In the genomic region with DNA sequence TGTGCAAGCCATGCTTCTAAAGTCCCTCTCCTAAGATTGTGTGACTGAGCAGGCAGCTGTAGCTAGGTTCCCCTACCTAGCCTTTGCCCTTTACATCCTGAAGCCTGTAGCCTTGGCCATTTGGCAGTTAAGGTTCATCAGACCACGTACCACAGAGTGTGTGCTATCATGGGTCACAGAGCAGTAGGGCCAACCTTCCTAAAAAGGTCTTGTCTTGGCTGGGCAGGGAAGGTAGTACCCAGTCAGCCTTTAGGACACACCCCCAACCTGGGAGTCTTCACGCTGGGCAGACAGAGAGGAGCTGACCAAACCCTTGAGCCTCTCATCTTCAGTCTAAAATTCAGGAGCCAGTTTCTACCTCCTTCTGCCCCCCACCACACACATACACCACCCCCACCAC, we compare ENCODE assay signal across 12 mouse cellular contexts. TPM values are rescaled to one million over a fixed set of nuclear protein-coding genes. Genes with fewer than 3 reads are reported as not detected.
DNase-seq lines count a peak whose midpoint lies in the region; ATAC-seq and TF ChIP-seq lines count a peak whose summit lies in the region.
"Had no signal": no experiment of that assay in that cellular context is flagged by ENCODE, and none has a peak within 500 bp of the region (broad histone marks: within the 10 kb centered on the region; RNA-seq: fewer than 3 reads in every experiment).

No protein-coding gene starts in this region.

- H3K4me2 ChIP-seq in liver, embryonic 12.5 days = 0 out of 2 replicates have a peak overlapping the region, but pooled peaks have one; percentile 1
- no peak overlapping the region for H3K4me2 ChIP-seq in liver, embryonic 11.5 days
- no peak overlapping the region; the same call in 1 of the 2 replicates for H3K4me2 ChIP-seq in kidney, embryonic 14.5 days (replicated peaks; ENCODE audit: low read depth, low read length)
- 0 out of 2 replicates have a peak overlapping the region, but pooled peaks have one; percentile 6 for H3K4me2 ChIP-seq in midbrain, postnatal 0 days (ENCODE audit: low read depth, low read length, poor library complexity, severe bottlenecking)

- peaks cover 95% of the 10 kb centered on the region for H3K4me1 ChIP-seq in liver, embryonic 12.5 days
- peaks cover 74% of the 10 kb centered on the region for H3K4me1 ChIP-seq in liver, embryonic 11.5 days (replicated peaks; ENCODE audit: control insufficient read depth, insufficient read depth, low read length)
- peaks cover 88% of the 10 kb centered on the region for H3K4me1 ChIP-seq in hindbrain, embryonic 10.5 days (replicated peaks)
- peaks cover 59% of the 10 kb centered on the region for H3K4me1 ChIP-seq in kidney, embryonic 14.5 days (ENCODE audit: control insufficient read depth, insufficient read depth, low read length)
- H3K4me1 ChIP-seq in midbrain, postnatal 0 days (ENCODE audit: insufficient read depth, low read length) = peaks cover 33% of the 10 kb centered on the region

- no peak for DNase-seq in liver, embryonic 11.5 days (ENCODE audit: low spot score)
- DNase-seq in hindbrain, embryonic 10.5 days (ENCODE audit: low spot score) = no peak
- DNase-seq in midbrain, postnatal 0 days (ENCODE audit: low spot score) = no peak
- DNase-seq in ovary, postnatal 36 days (ENCODE audit: low spot score) = no peak
- DNase-seq in layer of hippocampus, adult 9-11 months = no peak
- DNase-seq in gastrocnemius, adult 8-10 months (ENCODE audit: low spot score in 2 of 2) = no peak
- DNase-seq: adrenal gland, adult 8-10 months; cerebellum, adult 8-10 months had no signal

- no peaks in the 10 kb centered on the region for H3K9me3 ChIP-seq in liver, embryonic 12.5 days (replicated peaks)
- no peaks in the 10 kb centered on the region for H3K9me3 ChIP-seq in liver, embryonic 11.5 days (ENCODE audit: control insufficient read depth, low read length)
- H3K9me3 ChIP-seq in hindbrain, embryonic 10.5 days = no peaks in the 10 kb centered on the region
- no peaks in the 10 kb centered on the region for H3K9me3 ChIP-seq in kidney, embryonic 14.5 days (ENCODE audit: control insufficient read depth, low read length)
- H3K9me3 ChIP-seq in midbrain, postnatal 0 days (ENCODE audit: low read length) = no peaks in the 10 kb centered on the region

- peaks cover 18% of the 10 kb centered on the region for H3K36me3 ChIP-seq in liver, embryonic 12.5 days
- H3K36me3 ChIP-seq in liver, embryonic 11.5 days (ENCODE audit: control insufficient read depth, insufficient read depth, low read length) = no peaks in the 10 kb centered on the region; the same call in 1 of the 2 replicates
- H3K36me3 ChIP-seq in hindbrain, embryonic 10.5 days = peaks cover 9% of the 10 kb centered on the region; the same call in 1 of the 2 replicates
- H3K36me3 ChIP-seq in kidney, embryonic 14.5 days (ENCODE audit: control insufficient read depth, insufficient read depth, low read length) = peaks cover 4% of the 10 kb centered on the region; the same call in 1 of the 2 replicates
- peaks cover 5% of the 10 kb centered on the region for H3K36me3 ChIP-seq in midbrain, postnatal 0 days (ENCODE audit: insufficient read depth, low read length)

- 48% methylated on average over 2 of the region's 2 CpGs for WGBS in liver, embryonic 12.5 days (ENCODE audit: insufficient replicate concordance)
- 58% methylated on average over 2 of the region's 2 CpGs for WGBS in liver, embryonic 11.5 days
- WGBS in hindbrain, embryonic 10.5 days = 66% methylated on average over 2 of the region's 2 CpGs
- 27% methylated on average over 2 of the region's 2 CpGs for WGBS in kidney, embryonic 14.5 days
- 59% methylated on average over 2 of the region's 2 CpGs for WGBS in midbrain, postnatal 0 days

- peak overlapping the region; percentile 43; the same call in 1 of the 2 replicates for H3K9ac ChIP-seq in liver, embryonic 12.5 days
- H3K9ac ChIP-seq in liver, embryonic 11.5 days (ENCODE audit: low read depth, low read length) = no peak overlapping the region
- no peak overlapping the region for H3K9ac ChIP-seq in kidney, embryonic 14.5 days (ENCODE audit: low read depth, low read length)
- H3K9ac ChIP-seq in midbrain, postnatal 0 days (replicated peaks; ENCODE audit: low read length, poor library complexity, severe bottlenecking) = no peak overlapping the region

- no peak for TF ChIP-seq CTCF in midbrain, postnatal 0 days (IDR thresholded peaks at IDR 0.05)

- peaks cover 23% of the 10 kb centered on the region for H3K27me3 ChIP-seq in liver, embryonic 12.5 days (replicated peaks)
- no peaks in the 10 kb centered on the region for H3K27me3 ChIP-seq in liver, embryonic 11.5 days (replicated peaks; ENCODE audit: control insufficient read depth, insufficient read depth, low read length)
- H3K27me3 ChIP-seq in hindbrain, embryonic 10.5 days (ENCODE audit: insufficient read depth, poor library complexity, severe bottlenecking) = no peaks in the 10 kb centered on the region; the same call in 1 of the 2 replicates
- no peaks in the 10 kb centered on the region for H3K27me3 ChIP-seq in kidney, embryonic 14.5 days (ENCODE audit: control insufficient read depth, insufficient read depth, low read length)
- H3K27me3 ChIP-seq in midbrain, postnatal 0 days (ENCODE audit: insufficient read depth, low read length) = no peaks in the 10 kb centered on the region

- ATAC-seq in liver, embryonic 12.5 days = no peak
- ATAC-seq in liver, embryonic 11.5 days (replicated peaks; ENCODE audit: low FRiP score) = no peak
- ATAC-seq in kidney, embryonic 14.5 days (ENCODE audit: low FRiP score, low TSS enrichment) = no peak
- ATAC-seq in midbrain, postnatal 0 days (ENCODE audit: low FRiP score) = no peak

- no peak overlapping the region for H3K4me3 ChIP-seq in liver, embryonic 12.5 days
- H3K4me3 ChIP-seq in liver, embryonic 11.5 days (ENCODE audit: low read depth, low read length) = no peak overlapping the region
- H3K4me3 ChIP-seq in hindbrain, embryonic 10.5 days = peak overlapping the region; percentile 95; the same call in 1 of the 2 replicates
- H3K4me3 ChIP-seq in kidney, embryonic 14.5 days (ENCODE audit: low read length) = no peak overlapping the region
- H3K4me3 ChIP-seq in midbrain, postnatal 0 days (ENCODE audit: low read depth, low read length) = no peak overlapping the region

- H3K27ac ChIP-seq in liver, embryonic 12.5 days = no peak overlapping the region
- no peak overlapping the region for H3K27ac ChIP-seq in liver, embryonic 11.5 days (ENCODE audit: low read depth, low read length)
- peak overlapping the region; percentile 43 for H3K27ac ChIP-seq in hindbrain, embryonic 10.5 days
- H3K27ac ChIP-seq in kidney, embryonic 14.5 days (ENCODE audit: low read depth, low read length) = peak overlapping the region; percentile 60; the same call in 1 of the 2 replicates
- H3K27ac ChIP-seq in midbrain, postnatal 0 days (ENCODE audit: low read depth, low read length) = no peak overlapping the region

RNA-seq across cellular contexts. Expression of a gene that starts 51.8 kb away (rescaled TPM):
- not detected in 2 replicates for polyA plus RNA-seq in liver, embryonic 12.5 days (2016; fragmentation: Nextera tagmentation; extraction: Ambion mirVana)
- polyA plus RNA-seq in liver, embryonic 11.5 days (2014; fragmentation: Nextera tagmentation; extraction: Ambion mirVana) = not detected in 2 replicates
- polyA plus RNA-seq in hindbrain, embryonic 10.5 days (2016; fragmentation: Nextera tagmentation; extraction: Ambion mirVana) = not detected in 2 replicates
- not detected in 2 replicates for polyA plus RNA-seq in kidney, embryonic 14.5 days (2014; fragmentation: Nextera tagmentation; extraction: Ambion mirVana)
- total RNA-seq in midbrain, postnatal 0 days (2014; rRNA removed) = not detected in 2 replicates
- not detected in 2 replicates for polyA plus RNA-seq in midbrain, postnatal 0 days (2015; fragmentation: Nextera tagmentation; extraction: Ambion mirVana)
- total RNA-seq in gastrocnemius, adult 8-10 months (2022) = not detected
- total RNA-seq: adrenal gland, adult 8-10 months; ES-E14; megakaryocyte, adult 5-6 weeks had no signal

Comparison
In these comparisons a context has a peak if more than half of its experiments do, and no peak if none do; other contexts are left out.
1. H3K4me2 ChIP-seq: peak in liver, embryonic 12.5 days (single experiment) and midbrain, postnatal 0 days (single experiment); none in liver, embryonic 11.5 days (single experiment) and kidney, embryonic 14.5 days (single experiment).
2. H3K27ac ChIP-seq: peak in hindbrain, embryonic 10.5 days (single experiment) and kidney, embryonic 14.5 days (single experiment); none in liver, embryonic 12.5 days (single experiment), liver, embryonic 11.5 days (single experiment) and midbrain, postnatal 0 days (single experiment).